Mouse (Mus musculus) granulocyte monocyte progenitor cell, adult 5-6 weeks (primary cell): ENCODE results near the gene Vmn2r80. TPM values are rescaled to one million over a fixed set of nuclear protein-coding genes. Genes with fewer than 3 reads are reported as not detected.
"Not testable (repeated sequence)": the region's sequence is repeated elsewhere in the genome, so short reads cannot be mapped to it uniquely, and the experiment has no call there.

Experiments used
- ATAC-seq: replicated peaks from 2 replicates; pipeline ENCODE4 v1.8.0; 2016; ENCODE audit warnings: mild to moderate bottlenecking, moderate TSS enrichment, inconsistent platforms; ENCODE audit not compliant: poor library complexity, severe bottlenecking
- total RNA-seq, 2 experiments: library from RNA; stranded (forward) in 1 of 2; stranded (reverse) in 1 of 2; fragments of 200-712, 200-1000 nt in 1 of 2; fragments of >200 nt in 1 of 2; fragmentation: Nextera tagmentation in 1 of 2; gene quantifications; 2 replicates each; pipeline ENCODE4 v1.2.3; 2014 to 2017

Vmn2r80 gene
- total RNA-seq (2014; fragmentation: Nextera tagmentation) = not detected in 2 replicates
- not detected in 2 replicates for total RNA-seq (2017)

GRCm38 (mm10) chr10:79148469-79148868 is at the start of gene Vmn2r80:
TSS of gene Vmn2r80 (plus strand) at chr10:79148769.
- not testable (repeated sequence) for ATAC-seq

GRCm38 (mm10) chr10:79106325-79107282 is 42.0 kb upstream of the Vmn2r80 start:
- ATAC-seq = 0 out of 2 replicates have a peak, but pooled peaks have one; percentile 9

GRCm38 (mm10) chr10:79107531-79107930 is 41.0 kb upstream of the Vmn2r80 start:
- ATAC-seq = no peak

- ATAC-seq = no peak
These were observed 39.4 kb upstream of the Vmn2r80 start for GRCm38 (mm10) chr10:79109156-79109555.

GRCm38 (mm10) chr10:79110482-79110881 is 38.1 kb upstream of the Vmn2r80 start:
- no peak for ATAC-seq

GRCm38 (mm10) chr10:79115085-79115484 is 33.5 kb upstream of the Vmn2r80 start:
- ATAC-seq = no peak

GRCm38 (mm10) chr10:79116125-79116849 is 32.3 kb upstream of the Vmn2r80 start:
- peak; percentile 72 for ATAC-seq

- ATAC-seq = no peak
These were observed 3.0 kb downstream of the Vmn2r80 start for GRCm38 (mm10) chr10:79151602-79152001.

- ATAC-seq = not testable (repeated sequence)
These were observed 51.4 kb downstream of the Vmn2r80 start for GRCm38 (mm10) chr10:79199973-79200372.

GRCm38 (mm10) chr10:79220432-79220831 is 71.9 kb downstream of the Vmn2r80 start:
- ATAC-seq = no peak

- no peak for ATAC-seq
These were observed 73.0 kb downstream of the Vmn2r80 start for GRCm38 (mm10) chr10:79221606-79222005.

GRCm38 (mm10) chr10:79222214-79222613 is 73.6 kb downstream of the Vmn2r80 start:
- no peak for ATAC-seq

Other genes starting within 250 kb of the Vmn2r80 start
- gene Olfr1354, start 235.6 kb upstream of the Vmn2r80 start, total RNA-seq (2014; fragmentation: Nextera tagmentation) = not detected in 2 replicates
- not detected in 2 replicates for gene Olfr1354, start 235.6 kb upstream of the Vmn2r80 start, total RNA-seq (2017)
- not detected in 2 replicates for gene Olfr8, start 198.1 kb upstream of the Vmn2r80 start, total RNA-seq (2014; fragmentation: Nextera tagmentation)
- gene Olfr8, start 198.1 kb upstream of the Vmn2r80 start, total RNA-seq (2017) = not detected in 2 replicates
- not detected in 2 replicates for gene Olfr1353, start 185.5 kb upstream of the Vmn2r80 start, total RNA-seq (2014; fragmentation: Nextera tagmentation)
- gene Olfr1353, start 185.5 kb upstream of the Vmn2r80 start, total RNA-seq (2017) = not detected in 2 replicates
- gene Olfr1352, start 167.7 kb upstream of the Vmn2r80 start, total RNA-seq (2014; fragmentation: Nextera tagmentation) = not detected in 2 replicates
- not detected in 2 replicates for gene Olfr1352, start 167.7 kb upstream of the Vmn2r80 start, total RNA-seq (2017)
- gene Olfr1351, start 136.3 kb upstream of the Vmn2r80 start, total RNA-seq (2014; fragmentation: Nextera tagmentation) = not detected in 2 replicates
- gene Olfr1351, start 136.3 kb upstream of the Vmn2r80 start, total RNA-seq (2017) = not detected in 2 replicates
- gene Olfr57, start 120.0 kb upstream of the Vmn2r80 start, total RNA-seq (2014; fragmentation: Nextera tagmentation) = not detected in 2 replicates
- gene Olfr57, start 120.0 kb upstream of the Vmn2r80 start, total RNA-seq (2017) = not detected in 2 replicates
- gene 2610008E11Rik, start 51.2 kb upstream of the Vmn2r80 start, total RNA-seq (2014; fragmentation: Nextera tagmentation) = 14.4 and 18.0 TPM in 2 replicates
- gene 2610008E11Rik, start 51.2 kb upstream of the Vmn2r80 start, total RNA-seq (2017) = 13.9 and 18.0 TPM in 2 replicates
- gene Vmn2r81, start 98.9 kb downstream of the Vmn2r80 start, total RNA-seq (2014; fragmentation: Nextera tagmentation) = not detected in 2 replicates
- not detected in 2 replicates for gene Vmn2r81, start 98.9 kb downstream of the Vmn2r80 start, total RNA-seq (2017)
- not detected in 2 replicates for gene Vmn2r82, start 207.8 kb downstream of the Vmn2r80 start, total RNA-seq (2014; fragmentation: Nextera tagmentation)
- not detected in 2 replicates for gene Vmn2r82, start 207.8 kb downstream of the Vmn2r80 start, total RNA-seq (2017)